Mouse (Mus musculus) spleen, postnatal 4 days (tissue): ENCODE data around the gene Olfr517.

Experiments
- DNase-seq, 2 experiments: peaks; one replicate each; pipeline ENCODE4 v3.0.0; 2022; ENCODE audit warnings: low spot score in 2 of 2

Gene Olfr517

DNA sequence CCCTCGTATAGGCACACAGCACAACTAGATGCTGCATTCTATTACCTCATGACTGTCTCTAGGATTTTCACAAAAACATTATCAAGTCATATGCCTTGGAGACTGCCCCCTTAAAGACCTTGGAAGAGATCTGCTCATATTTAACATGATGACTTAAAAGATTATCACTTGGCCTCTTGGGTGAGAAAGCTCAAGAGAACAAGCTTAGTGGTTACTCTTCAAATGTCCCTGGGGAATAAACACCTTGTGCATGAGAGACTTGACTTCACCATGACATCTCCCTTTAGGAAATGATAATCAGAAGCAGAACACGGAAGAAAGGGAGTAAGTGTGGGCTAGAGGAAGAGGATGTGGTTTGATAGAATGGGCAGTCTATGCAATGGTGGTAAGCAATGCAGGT lies at the start of gene Olfr517:
Gene Olfr517, minus strand, starts transcription at position 101 of the 400 bp plus-strand sequence.
- DNase-seq, result no peak

DNA sequence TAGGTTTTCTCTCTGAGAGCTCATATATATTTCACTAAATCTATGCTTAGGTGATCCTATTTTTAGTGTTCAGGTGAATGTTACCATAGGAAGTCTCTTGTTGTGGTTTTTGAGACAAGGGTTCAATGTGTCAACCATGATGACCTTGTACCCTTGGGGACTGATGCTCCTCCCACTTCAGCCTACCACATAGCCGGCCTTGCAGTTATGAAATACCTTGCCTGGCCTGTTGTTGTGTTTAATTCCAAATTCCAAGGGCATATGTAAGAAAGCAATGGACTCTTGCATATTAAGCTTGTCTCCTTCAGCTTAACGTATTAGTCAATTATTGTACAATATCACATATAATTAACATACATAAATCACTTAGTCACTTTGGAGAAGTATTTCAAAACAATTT lies 31.8 kb upstream of the Olfr517 start:
- no peak for DNase-seq

DNA sequence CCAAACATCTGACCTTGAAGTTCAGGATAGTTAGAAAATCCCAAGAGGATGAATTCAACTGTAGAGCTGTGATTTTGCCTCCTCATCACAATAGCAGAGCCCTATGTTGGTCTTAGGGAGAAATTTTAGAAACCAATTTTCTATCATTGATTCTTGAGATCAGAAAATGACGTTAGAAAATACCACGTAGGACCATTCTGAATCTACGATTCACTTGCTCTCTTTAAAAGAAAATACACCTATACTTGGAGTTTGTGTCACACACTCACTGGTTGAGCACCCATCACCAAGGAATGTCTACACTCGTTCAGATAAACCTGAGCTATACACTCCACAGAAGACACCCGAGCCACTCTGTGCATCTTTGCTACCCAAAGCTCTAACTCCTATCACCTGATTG lies 22.1 kb upstream of the Olfr517 start, which contains the start of gene Olfr519:
Gene Olfr519, minus strand, starts transcription at position 101 of the 400 bp plus-strand sequence.
- DNase-seq, result no peak

DNA sequence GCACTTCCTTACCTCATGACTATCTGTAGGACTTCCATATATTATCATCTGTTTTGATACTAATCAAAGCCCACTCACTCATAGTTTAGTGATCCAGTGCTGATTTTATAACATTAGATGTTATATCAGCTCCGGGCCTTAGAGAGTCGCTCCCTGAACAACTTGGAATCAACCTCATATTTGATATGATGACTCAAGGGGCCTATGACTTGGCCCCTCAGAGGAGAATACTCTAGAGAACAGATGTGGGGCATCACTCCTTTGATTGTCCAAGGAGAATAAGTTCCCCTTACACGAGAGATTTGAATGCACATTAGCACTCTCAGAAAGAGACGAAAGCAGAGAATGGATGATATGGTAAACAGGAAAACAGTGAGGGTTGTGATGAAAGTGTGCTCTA lies 12.7 kb upstream of the Olfr517 start, which contains the start of gene Olfr518:
Gene Olfr518, minus strand, starts transcription at position 101 of the 400 bp plus-strand sequence.
- DNase-seq, result no peak

DNA sequence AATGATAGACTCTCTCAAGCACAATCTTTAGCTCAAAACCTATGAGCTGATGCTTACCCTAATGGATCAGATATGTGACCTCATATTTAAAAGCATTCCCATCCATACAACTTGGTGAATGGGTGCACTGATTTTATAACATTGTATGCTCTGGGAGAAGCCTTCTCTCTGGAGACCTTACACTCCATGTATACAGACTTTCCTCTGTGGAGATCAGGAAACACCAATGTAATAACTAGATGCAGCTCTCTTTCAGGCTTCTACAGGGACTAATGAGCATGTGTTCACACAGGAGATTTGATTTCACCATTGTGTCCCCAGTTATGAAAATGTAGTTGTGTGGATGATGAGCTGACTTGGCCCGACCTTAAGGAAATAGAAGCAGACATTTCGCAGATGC lies 21.8 kb downstream of the Olfr517 start, which contains the start of gene Olfr516:
Gene Olfr516, minus strand, starts transcription at position 101 of the 400 bp plus-strand sequence.
- DNase-seq, result no peak

DNA sequence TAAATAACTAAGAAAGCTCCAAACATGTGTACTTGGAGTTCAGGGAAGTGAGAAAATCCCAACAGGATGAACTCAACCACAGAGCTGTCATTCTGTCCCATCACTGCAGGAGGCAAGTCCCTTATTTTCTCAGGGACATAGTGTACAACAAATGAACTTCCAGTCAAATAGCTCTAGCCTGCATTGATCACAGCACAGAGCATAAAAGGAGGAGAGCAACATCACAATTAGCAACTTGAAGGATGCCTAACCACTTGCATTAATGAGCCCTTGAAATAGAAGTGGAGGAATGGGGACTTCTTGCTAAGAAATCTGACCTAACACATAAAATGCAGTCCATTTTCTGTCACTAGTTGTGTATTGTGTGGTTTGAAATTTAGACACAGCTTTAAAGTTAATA lies 46.3 kb downstream of the Olfr517 start, which contains the start of gene Olfr514:
Gene Olfr514, minus strand, starts transcription at position 101 of the 400 bp plus-strand sequence.
- no peak for DNase-seq
